Comparison of ENCODE assay signal across 21 mouse cellular contexts in the genomic region with DNA sequence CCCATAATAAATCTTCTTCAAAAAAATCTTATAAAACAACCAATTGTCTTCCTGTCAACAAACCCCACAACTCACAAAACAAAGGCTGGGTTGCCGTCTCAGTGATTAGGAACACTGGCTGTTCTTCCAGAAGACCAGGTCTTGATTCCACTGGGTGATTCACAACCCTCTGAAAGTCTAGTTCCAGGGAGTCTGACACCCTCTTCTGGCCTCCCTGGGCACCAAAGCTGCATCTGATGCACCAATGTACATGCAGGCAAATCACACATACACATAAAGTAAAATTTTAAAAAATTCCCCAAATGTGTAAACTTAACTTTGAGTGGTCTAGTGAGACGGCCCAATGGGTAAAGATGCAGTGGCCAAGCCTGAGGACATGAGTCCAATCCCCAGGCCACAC. TPM values are rescaled to one million over a fixed set of nuclear protein-coding genes. Genes with fewer than 3 reads are reported as not detected.
DNase-seq lines count a peak whose midpoint lies in the region; ATAC-seq and TF ChIP-seq lines count a peak whose summit lies in the region.
"Had no signal": no experiment of that assay in that cellular context is flagged by ENCODE, and none has a peak within 500 bp of the region (broad histone marks: within the 10 kb centered on the region; RNA-seq: fewer than 3 reads in every experiment).

No protein-coding gene starts in this region.

- no peak overlapping the region for H3K4me3 ChIP-seq in forebrain, postnatal 0 days (ENCODE audit: low read depth, low read length)
- no peak overlapping the region for H3K4me3 ChIP-seq in forebrain, embryonic 10.5 days
- H3K4me3 ChIP-seq in intestine, postnatal 0 days (ENCODE audit: low read depth, low read length) = no peak overlapping the region
- no peak overlapping the region for H3K4me3 ChIP-seq in intestine, embryonic 15.5 days (replicated peaks)
- H3K4me3 ChIP-seq in lung, postnatal 0 days (ENCODE audit: low read depth, low read length) = no peak overlapping the region
- no peak overlapping the region for H3K4me3 ChIP-seq in cortical plate, adult 2 months (ENCODE audit: insufficient read depth, low read length)
- no peak overlapping the region for H3K4me3 ChIP-seq in liver, embryonic 12.5 days
- H3K4me3 ChIP-seq: lung, embryonic 15.5 days; midbrain, embryonic 13.5 days had no signal

- no peaks in the 10 kb centered on the region for H3K36me3 ChIP-seq in forebrain, postnatal 0 days (ENCODE audit: insufficient read depth)
- H3K36me3 ChIP-seq in forebrain, embryonic 10.5 days (replicated peaks) = no peaks in the 10 kb centered on the region
- H3K36me3 ChIP-seq in intestine, postnatal 0 days (ENCODE audit: control insufficient read depth, insufficient read depth) = no peaks in the 10 kb centered on the region
- H3K36me3 ChIP-seq in intestine, embryonic 15.5 days = no peaks in the 10 kb centered on the region
- no peaks in the 10 kb centered on the region for H3K36me3 ChIP-seq in lung, postnatal 0 days (ENCODE audit: insufficient read depth, low read length)
- H3K36me3 ChIP-seq in liver, embryonic 12.5 days = no peaks in the 10 kb centered on the region
- H3K36me3 ChIP-seq: lung, embryonic 15.5 days; midbrain, embryonic 13.5 days had no signal

- TF ChIP-seq POLR2A in cortical plate, adult 2 months (IDR thresholded peaks at IDR 0.05; ENCODE audit: extremely low read depth, insufficient read depth, low read length) = no peak

- DNase-seq in forebrain, postnatal 0 days = no peak
- no peak for DNase-seq in forebrain, embryonic 10.5 days (ENCODE audit: extremely low spot score, low spot score)
- no peak for DNase-seq in lung, postnatal 0 days (ENCODE audit: low spot score)
- DNase-seq in lung, postnatal 14 days = no peak
- DNase-seq: cerebellum, adult 18-20 months; cerebellum, postnatal 36 days; gastrocnemius, postnatal 14 days; heart, adult 18-20 months; kidney, adult 11 months; kidney, postnatal 10 days; layer of hippocampus, postnatal 36 days; right cerebral cortex, postnatal 14 days had no signal

- no peaks in the 10 kb centered on the region for H3K27me3 ChIP-seq in forebrain, postnatal 0 days (ENCODE audit: insufficient read depth, low read length)
- no peaks in the 10 kb centered on the region for H3K27me3 ChIP-seq in forebrain, embryonic 10.5 days (ENCODE audit: poor library complexity, severe bottlenecking)
- H3K27me3 ChIP-seq in intestine, postnatal 0 days (replicated peaks; ENCODE audit: control insufficient read depth, insufficient read depth, low read length) = no peaks in the 10 kb centered on the region
- no peaks in the 10 kb centered on the region for H3K27me3 ChIP-seq in intestine, embryonic 15.5 days (replicated peaks)
- H3K27me3 ChIP-seq in lung, postnatal 0 days (replicated peaks; ENCODE audit: insufficient read depth, low read length) = no peaks in the 10 kb centered on the region
- H3K27me3 ChIP-seq in liver, embryonic 12.5 days (replicated peaks) = peaks cover 5% of the 10 kb centered on the region; the same call in 1 of the 2 replicates
- H3K27me3 ChIP-seq: lung, embryonic 15.5 days; midbrain, embryonic 13.5 days had no signal

- TF ChIP-seq CTCF in forebrain, postnatal 0 days (IDR thresholded peaks at IDR 0.05; ENCODE audit: low read depth) = 0 out of 2 replicates have a peak, but pooled peaks have one; percentile 2
- peak; percentile 44 for TF ChIP-seq CTCF in intestine, postnatal 0 days (IDR thresholded peaks at IDR 0.05; ENCODE audit: low read depth)
- peak; percentile 43 for TF ChIP-seq CTCF in lung, postnatal 0 days (IDR thresholded peaks at IDR 0.05)
- peak; percentile 40 for TF ChIP-seq CTCF in cortical plate, adult 2 months (IDR thresholded peaks at IDR 0.05; ENCODE audit: extremely low read depth, insufficient read depth, low read length)

- no peak for ATAC-seq in forebrain, postnatal 0 days
- no peak for ATAC-seq in intestine, postnatal 0 days
- no peak for ATAC-seq in intestine, embryonic 15.5 days
- ATAC-seq in lung, postnatal 0 days = no peak
- ATAC-seq in liver, embryonic 12.5 days = no peak
- ATAC-seq: forebrain, embryonic 14.5 days; hindbrain, embryonic 16.5 days; midbrain, embryonic 13.5 days had no signal

- no peak overlapping the region for H3K27ac ChIP-seq in forebrain, postnatal 0 days (ENCODE audit: low read depth, low read length)
- H3K27ac ChIP-seq in forebrain, embryonic 10.5 days = no peak overlapping the region
- no peak overlapping the region for H3K27ac ChIP-seq in intestine, postnatal 0 days (ENCODE audit: low read depth, low read length)
- no peak overlapping the region for H3K27ac ChIP-seq in intestine, embryonic 15.5 days
- no peak overlapping the region for H3K27ac ChIP-seq in lung, postnatal 0 days (ENCODE audit: low read length)
- H3K27ac ChIP-seq in cortical plate, adult 2 months (ENCODE audit: insufficient read depth, low read length) = no peak overlapping the region
- no peak overlapping the region for H3K27ac ChIP-seq in liver, embryonic 12.5 days
- H3K27ac ChIP-seq: liver, embryonic 14.5 days; lung, embryonic 15.5 days; midbrain, embryonic 13.5 days had no signal

- H3K9ac ChIP-seq in forebrain, postnatal 0 days = no peak overlapping the region
- H3K9ac ChIP-seq in intestine, postnatal 0 days (ENCODE audit: low read depth, low read length) = no peak overlapping the region
- H3K9ac ChIP-seq in intestine, embryonic 15.5 days = no peak overlapping the region
- no peak overlapping the region for H3K9ac ChIP-seq in lung, postnatal 0 days (replicated peaks; ENCODE audit: low read depth)
- H3K9ac ChIP-seq in liver, embryonic 12.5 days = no peak overlapping the region
- H3K9ac ChIP-seq: liver, embryonic 14.5 days; lung, embryonic 15.5 days; midbrain, embryonic 13.5 days had no signal

- H3K4me1 ChIP-seq in forebrain, postnatal 0 days (ENCODE audit: insufficient read depth) = no peaks in the 10 kb centered on the region
- no peaks in the 10 kb centered on the region for H3K4me1 ChIP-seq in forebrain, embryonic 10.5 days
- H3K4me1 ChIP-seq in intestine, postnatal 0 days (replicated peaks; ENCODE audit: control insufficient read depth, insufficient read depth, low read length) = no peaks in the 10 kb centered on the region
- H3K4me1 ChIP-seq in intestine, embryonic 15.5 days (replicated peaks) = no peaks in the 10 kb centered on the region
- H3K4me1 ChIP-seq in lung, postnatal 0 days (ENCODE audit: insufficient read depth, low read depth, low read length) = no peaks in the 10 kb centered on the region
- no peaks in the 10 kb centered on the region for H3K4me1 ChIP-seq in cortical plate, adult 2 months (ENCODE audit: control insufficient read depth, insufficient read depth, low read length)
- H3K4me1 ChIP-seq in liver, embryonic 12.5 days = no peaks in the 10 kb centered on the region
- H3K4me1 ChIP-seq: lung, embryonic 15.5 days; midbrain, embryonic 13.5 days had no signal

- no peak overlapping the region for H3K4me2 ChIP-seq in forebrain, postnatal 0 days (ENCODE audit: low read depth)
- H3K4me2 ChIP-seq in intestine, postnatal 0 days (replicated peaks; ENCODE audit: low read depth) = no peak overlapping the region
- H3K4me2 ChIP-seq in intestine, embryonic 15.5 days (replicated peaks) = no peak overlapping the region
- H3K4me2 ChIP-seq in lung, postnatal 0 days (replicated peaks; ENCODE audit: low read depth, low read length) = no peak overlapping the region
- H3K4me2 ChIP-seq in liver, embryonic 12.5 days = no peak overlapping the region
- H3K4me2 ChIP-seq: lung, embryonic 15.5 days; midbrain, embryonic 13.5 days had no signal

- H3K9me3 ChIP-seq in forebrain, postnatal 0 days (ENCODE audit: low read length) = no peaks in the 10 kb centered on the region
- no peaks in the 10 kb centered on the region for H3K9me3 ChIP-seq in forebrain, embryonic 10.5 days
- no peaks in the 10 kb centered on the region for H3K9me3 ChIP-seq in intestine, postnatal 0 days (ENCODE audit: control insufficient read depth)
- H3K9me3 ChIP-seq in intestine, embryonic 15.5 days = no peaks in the 10 kb centered on the region
- H3K9me3 ChIP-seq in lung, postnatal 0 days (ENCODE audit: low read length) = no peaks in the 10 kb centered on the region
- H3K9me3 ChIP-seq in liver, embryonic 12.5 days (replicated peaks) = no peaks in the 10 kb centered on the region
- H3K9me3 ChIP-seq: lung, embryonic 15.5 days; midbrain, embryonic 13.5 days had no signal

- TF ChIP-seq EP300 in lung, postnatal 0 days (IDR thresholded peaks at IDR 0.05) = no peak

- WGBS in forebrain, postnatal 0 days = 74% methylated on average over 2 of the region's 2 CpGs
- WGBS in forebrain, embryonic 10.5 days = 85% methylated on average over 2 of the region's 2 CpGs
- 72% methylated on average over 2 of the region's 2 CpGs for WGBS in intestine, postnatal 0 days
- WGBS in intestine, embryonic 15.5 days = 62% methylated on average over 2 of the region's 2 CpGs
- 71% methylated on average over 2 of the region's 2 CpGs for WGBS in lung, postnatal 0 days
- 38% methylated on average over 2 of the region's 2 CpGs for WGBS in liver, embryonic 12.5 days (ENCODE audit: insufficient replicate concordance)

RNA-seq across cellular contexts. Expression of a gene that starts 33.0 kb away (rescaled TPM):
- total RNA-seq in forebrain, postnatal 0 days (2014; rRNA removed) = 46.6 and 47.5 TPM in 2 replicates
- polyA plus RNA-seq in forebrain, postnatal 0 days (2015; fragmentation: Nextera tagmentation; extraction: Ambion mirVana) = 17.3 and 18.5 TPM in 2 replicates
- polyA plus RNA-seq in forebrain, embryonic 10.5 days (2016; fragmentation: Nextera tagmentation; extraction: Ambion mirVana) = 27.0 and 27.6 TPM in 2 replicates
- polyA plus RNA-seq in intestine, postnatal 0 days (2015; fragmentation: Nextera tagmentation; extraction: Ambion mirVana) = 4.5 and 5.6 TPM in 2 replicates
- 14.7 and 15.5 TPM in 2 replicates for polyA plus RNA-seq in intestine, embryonic 15.5 days (2015; fragmentation: Nextera tagmentation; extraction: Ambion mirVana)
- 7.3 and 7.9 TPM in 2 replicates for polyA plus RNA-seq in lung, postnatal 0 days (2015; fragmentation: Nextera tagmentation; extraction: Ambion mirVana)
- 164 and 169 TPM in 2 replicates for polyA plus RNA-seq in cortical plate, adult 2 months (2012; rRNA removed)
- polyA plus RNA-seq in liver, embryonic 12.5 days (2016; fragmentation: Nextera tagmentation; extraction: Ambion mirVana) = 2.5 and 3.1 TPM in 2 replicates

RNA-seq across cellular contexts. Expression of a gene that starts 43.2 kb away (rescaled TPM):
- total RNA-seq in forebrain, postnatal 0 days (2014; rRNA removed) = 18.9 and 20.4 TPM in 2 replicates
- 8.0 and 9.9 TPM in 2 replicates for polyA plus RNA-seq in forebrain, postnatal 0 days (2015; fragmentation: Nextera tagmentation; extraction: Ambion mirVana)
- polyA plus RNA-seq in forebrain, embryonic 10.5 days (2016; fragmentation: Nextera tagmentation; extraction: Ambion mirVana) = 42.3 and 43.5 TPM in 2 replicates
- 8.2 and 10.7 TPM in 2 replicates for polyA plus RNA-seq in intestine, postnatal 0 days (2015; fragmentation: Nextera tagmentation; extraction: Ambion mirVana)
- 24.2 and 24.8 TPM in 2 replicates for polyA plus RNA-seq in intestine, embryonic 15.5 days (2015; fragmentation: Nextera tagmentation; extraction: Ambion mirVana)
- polyA plus RNA-seq in lung, postnatal 0 days (2015; fragmentation: Nextera tagmentation; extraction: Ambion mirVana) = 10.0 and 11.0 TPM in 2 replicates
- polyA plus RNA-seq in cortical plate, adult 2 months (2012; rRNA removed) = 14.6 and 15.4 TPM in 2 replicates
- 17.4 and 17.8 TPM in 2 replicates for polyA plus RNA-seq in liver, embryonic 12.5 days (2016; fragmentation: Nextera tagmentation; extraction: Ambion mirVana)
